Mouse (Mus musculus) liver, adult 2 months (tissue): ENCODE measurements around the gene Slc48a1.

Experiments used
- CTCF ChIP-seq: fragments of 200-500 bp; IDR thresholded peaks from 2 replicates; pipeline ENCODE4 v1.5.1; 2011; ENCODE audit warnings: low read depth, low read length, control low read depth
- POLR2A ChIP-seq: fragments of 200-500 bp; IDR thresholded peaks from 2 replicates; pipeline ENCODE4 v1.6.1; 2011; ENCODE audit warnings: low read length, control low read depth; ENCODE audit not compliant: insufficient read depth; ENCODE audit errors: extremely low read depth

DNA sequence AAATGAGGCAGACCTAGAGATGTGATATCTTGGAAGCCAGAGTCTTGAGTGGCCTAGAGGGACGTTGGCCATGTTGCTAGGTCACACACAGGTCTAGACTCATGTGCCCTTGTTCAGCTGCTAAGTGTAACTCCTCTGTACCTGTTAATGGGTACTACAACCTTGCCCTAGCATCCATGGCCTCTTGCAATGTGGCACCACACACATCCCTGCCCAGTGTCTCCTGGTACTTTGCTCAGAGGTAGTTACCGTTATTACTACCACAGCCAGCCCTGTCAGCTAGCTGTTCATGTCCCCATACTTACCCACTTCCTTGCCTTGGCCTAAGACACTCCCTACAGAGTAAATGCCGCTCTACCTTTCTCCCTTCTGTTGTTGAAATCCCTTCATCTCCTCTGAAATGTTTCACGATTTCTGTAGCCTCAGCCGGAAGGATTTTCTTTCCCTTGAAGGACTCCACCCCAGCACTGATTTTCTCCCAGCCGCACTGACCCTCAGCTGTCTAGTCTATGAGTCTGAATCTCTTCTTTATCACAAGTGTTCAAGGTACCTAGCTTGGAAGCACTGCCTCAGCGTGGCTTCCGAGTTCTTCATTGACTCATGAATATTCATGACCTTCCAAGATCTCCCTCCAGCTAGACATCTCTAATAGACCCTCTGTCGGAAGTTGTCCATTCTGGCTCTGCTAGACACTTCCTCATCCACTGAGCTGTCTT, 54.6 kb downstream of the Slc48a1 start:
- TF ChIP-seq CTCF (no peak), POLR2A (no peak)
